ENCODE assay signal across 10 mouse cellular contexts in genomic region chr13:34301585-34301984, GRCm38 (mm10).
"Had no signal": no experiment of that assay in that cellular context is flagged by ENCODE, and none has a peak within 500 bp of the region (broad histone marks: within the 10 kb centered on the region; RNA-seq: fewer than 3 reads in every experiment).

No protein-coding gene starts in this region.

- DNase-seq: kidney, adult 8-10 months; kidney, postnatal 25 days; layer of hippocampus, postnatal 36 days; lung, adult 18-20 months; right cerebral cortex, adult 18-20 months; right cerebral cortex, postnatal 25 days; thymus, postnatal 4 days had no signal

- H3K4me3 ChIP-seq: limb, embryonic 15.5 days; neural tube, embryonic 15.5 days had no signal

- H3K9me3 ChIP-seq: limb, embryonic 15.5 days; neural tube, embryonic 15.5 days had no signal

- ATAC-seq: intestine, embryonic 16.5 days had no signal

- H3K27ac ChIP-seq: limb, embryonic 15.5 days; neural tube, embryonic 15.5 days had no signal

- H3K9ac ChIP-seq: limb, embryonic 15.5 days; neural tube, embryonic 15.5 days had no signal

- H3K4me2 ChIP-seq: limb, embryonic 15.5 days; neural tube, embryonic 15.5 days had no signal

- H3K27me3 ChIP-seq: limb, embryonic 15.5 days; neural tube, embryonic 15.5 days had no signal

- H3K4me1 ChIP-seq: neural tube, embryonic 15.5 days had no signal

- H3K36me3 ChIP-seq: limb, embryonic 15.5 days had no signal
